Mouse (Mus musculus): ENCODE measurements around the gene Ccr1l1. TPM values are rescaled to one million over a fixed set of nuclear protein-coding genes. Genes with fewer than 3 reads are reported as not detected.
"Not testable (repeated sequence)": the region's sequence is repeated elsewhere in the genome, so short reads cannot be mapped to it uniquely, and the experiment has no call there.

The Ccr1l1 gene
- polyA plus RNA-seq, 1 experiment from 2014 or later = not detected

DNA sequence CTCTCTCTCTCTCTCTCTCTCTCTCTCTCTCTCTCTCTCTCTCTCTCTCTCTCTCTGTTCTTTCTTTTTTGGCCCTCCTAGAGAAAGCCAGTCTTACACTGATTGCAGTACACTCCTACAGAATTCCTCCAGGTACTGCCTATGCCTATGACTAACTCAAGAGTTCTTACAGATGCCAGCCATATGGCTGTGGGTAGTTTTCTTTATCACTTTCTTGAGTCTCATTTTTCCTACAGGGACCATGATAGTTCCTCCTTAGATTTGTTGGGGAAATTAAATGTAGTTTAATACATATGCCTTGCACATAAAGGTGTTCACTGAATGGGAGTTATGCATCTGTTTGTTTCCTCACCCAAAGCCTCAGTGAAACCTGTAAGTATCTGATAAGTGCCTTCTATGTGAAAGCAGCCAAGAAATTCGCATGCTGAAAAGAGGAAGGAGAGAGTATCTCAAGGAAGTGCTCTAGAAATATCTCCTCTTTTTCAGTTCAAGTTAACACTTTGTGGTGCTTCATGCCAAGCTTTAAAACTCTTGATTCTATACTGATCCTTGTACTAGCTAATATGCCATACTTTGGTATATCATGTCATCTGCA is 13.2 kb upstream of the Ccr1l1 start:
- no peak for ATAC-seq (ENCODE audit: low FRiP score)
- H3K9me3 ChIP-seq (ENCODE audit: control insufficient read depth, low read length) = no peaks in the 10 kb centered on the region

GRCm38 (mm10) chr9:123989671-123990070 is 11.5 kb upstream of the Ccr1l1 start:
- Histone ChIP-seq H3K4me1 (replicated peaks; ENCODE audit: control insufficient read depth, insufficient read depth, low read length) (no peaks in the 10 kb centered on the region), H3K9me3 (ENCODE audit: control insufficient read depth, low read length) (no peaks in the 10 kb centered on the region), H3K4me2 (replicated peaks; ENCODE audit: low read depth, low read length) (no peak overlapping the region), H3K36me3 (ENCODE audit: control insufficient read depth, insufficient read depth, low read length) (no peaks in the 10 kb centered on the region), H3K9ac (ENCODE audit: low read depth, low read length) (no peak overlapping the region), H3K27me3 (ENCODE audit: control insufficient read depth, insufficient read depth, low read length) (no peaks in the 10 kb centered on the region), H3K4me3 (ENCODE audit: low read depth, low read length) (no peak overlapping the region), H3K27ac (ENCODE audit: low read depth, low read length) (no peak overlapping the region)
- ATAC-seq (ENCODE audit: low FRiP score) = no peak
- 86% methylated on average over 2 of the region's 3 CpGs for WGBS
- no peak for DNase-seq (ENCODE audit: low spot score)

More for the DNA sequence above, 13.2 kb upstream of the Ccr1l1 start:
- Histone ChIP-seq H3K4me1 (replicated peaks; ENCODE audit: control insufficient read depth, insufficient read depth, low read length) (no peaks in the 10 kb centered on the region), H3K36me3 (ENCODE audit: control insufficient read depth, insufficient read depth, low read length) (no peaks in the 10 kb centered on the region), H3K9ac (ENCODE audit: low read depth, low read length) (no peak overlapping the region), H3K4me2 (replicated peaks; ENCODE audit: low read depth, low read length) (no peak overlapping the region), H3K27ac (ENCODE audit: low read depth, low read length) (no peak overlapping the region), H3K27me3 (ENCODE audit: control insufficient read depth, insufficient read depth, low read length) (no peaks in the 10 kb centered on the region), H3K4me3 (ENCODE audit: low read depth, low read length) (no peak overlapping the region)
- 65% methylated on average over 1 of the region's 1 CpGs for WGBS
- DNase-seq (ENCODE audit: low spot score) = no peak

- DNase-seq (ENCODE audit: low spot score) = no peak
Observed at GRCm38 (mm10) chr9:123986217-123986616, 8.0 kb upstream of the Ccr1l1 start.

GRCm38 (mm10) chr9:123984943-123985342 is 6.7 kb upstream of the Ccr1l1 start:
- H3K9ac ChIP-seq (ENCODE audit: low read depth, low read length) = no peak overlapping the region
- no peaks in the 10 kb centered on the region for H3K9me3 ChIP-seq (ENCODE audit: control insufficient read depth, low read length)
- H3K36me3 ChIP-seq (ENCODE audit: control insufficient read depth, insufficient read depth, low read length) = no peaks in the 10 kb centered on the region
- no peak overlapping the region for H3K4me2 ChIP-seq (replicated peaks; ENCODE audit: low read depth, low read length)
- H3K27ac ChIP-seq (ENCODE audit: low read depth, low read length) = no peak overlapping the region
- H3K4me3 ChIP-seq (ENCODE audit: low read depth, low read length) = no peak overlapping the region
- no peaks in the 10 kb centered on the region for H3K27me3 ChIP-seq (ENCODE audit: control insufficient read depth, insufficient read depth, low read length)
- no peaks in the 10 kb centered on the region for H3K4me1 ChIP-seq (replicated peaks; ENCODE audit: control insufficient read depth, insufficient read depth, low read length)
- DNase-seq (ENCODE audit: low spot score) (no peak), ATAC-seq (ENCODE audit: low FRiP score) (no peak)

More at GRCm38 (mm10) chr9:123986217-123986616, 8.0 kb upstream of the Ccr1l1 start:
- H3K9ac ChIP-seq (ENCODE audit: low read depth, low read length) = no peak overlapping the region
- H3K27ac ChIP-seq (ENCODE audit: low read depth, low read length) = no peak overlapping the region
- WGBS = 85% methylated on average over 2 of the region's 2 CpGs
- no peak for ATAC-seq (ENCODE audit: low FRiP score)
- no peak overlapping the region for H3K4me2 ChIP-seq (replicated peaks; ENCODE audit: low read depth, low read length)
- H3K36me3 ChIP-seq (ENCODE audit: control insufficient read depth, insufficient read depth, low read length) = no peaks in the 10 kb centered on the region
- no peaks in the 10 kb centered on the region for H3K27me3 ChIP-seq (ENCODE audit: control insufficient read depth, insufficient read depth, low read length)
- no peak overlapping the region for H3K4me3 ChIP-seq (ENCODE audit: low read depth, low read length)
- no peaks in the 10 kb centered on the region for H3K9me3 ChIP-seq (ENCODE audit: control insufficient read depth, low read length)
- no peaks in the 10 kb centered on the region for H3K4me1 ChIP-seq (replicated peaks; ENCODE audit: control insufficient read depth, insufficient read depth, low read length)

DNA sequence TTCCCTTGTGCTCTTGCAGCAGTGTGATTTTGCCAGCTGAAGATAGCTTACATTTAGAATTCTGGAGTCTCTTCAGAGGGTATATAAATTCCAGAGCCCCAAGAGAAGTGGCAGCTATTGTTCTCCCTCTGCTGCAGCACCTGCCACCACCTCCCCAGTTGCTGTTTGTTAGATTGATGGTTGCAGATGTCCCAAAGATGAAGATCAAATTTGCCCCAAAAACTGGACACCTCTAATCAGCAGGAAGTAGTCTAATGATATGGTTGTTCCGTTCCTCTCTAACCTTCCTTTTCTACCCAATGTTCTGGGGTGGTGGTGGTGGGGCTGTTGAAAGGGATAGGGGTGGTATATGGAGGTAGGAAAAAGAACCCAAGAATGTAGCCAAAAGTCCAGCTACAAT is 4.5 kb upstream of the Ccr1l1 start:
- no peaks in the 10 kb centered on the region for H3K9me3 ChIP-seq (ENCODE audit: control insufficient read depth, low read length)
- H3K4me1 ChIP-seq (replicated peaks; ENCODE audit: control insufficient read depth, insufficient read depth, low read length) = no peaks in the 10 kb centered on the region
- no peak overlapping the region for H3K4me2 ChIP-seq (replicated peaks; ENCODE audit: low read depth, low read length)
- H3K4me3 ChIP-seq (ENCODE audit: low read depth, low read length) = no peak overlapping the region
- H3K27me3 ChIP-seq (ENCODE audit: control insufficient read depth, insufficient read depth, low read length) = no peaks in the 10 kb centered on the region
- no peak for DNase-seq (ENCODE audit: low spot score)
- no peak overlapping the region for H3K9ac ChIP-seq (ENCODE audit: low read depth, low read length)
- no peak overlapping the region for H3K27ac ChIP-seq (ENCODE audit: low read depth, low read length)
- no peak for ATAC-seq (ENCODE audit: low FRiP score)
- WGBS = 89% methylated on average over 1 of the region's 1 CpGs
- no peaks in the 10 kb centered on the region for H3K36me3 ChIP-seq (ENCODE audit: control insufficient read depth, insufficient read depth, low read length)

GRCm38 (mm10) chr9:123981909-123982308 is 3.7 kb upstream of the Ccr1l1 start:
- ATAC-seq (ENCODE audit: low FRiP score) = no peak
- Histone ChIP-seq H3K27me3 (ENCODE audit: control insufficient read depth, insufficient read depth, low read length) (no peaks in the 10 kb centered on the region), H3K4me3 (ENCODE audit: low read depth, low read length) (no peak overlapping the region)

DNA sequence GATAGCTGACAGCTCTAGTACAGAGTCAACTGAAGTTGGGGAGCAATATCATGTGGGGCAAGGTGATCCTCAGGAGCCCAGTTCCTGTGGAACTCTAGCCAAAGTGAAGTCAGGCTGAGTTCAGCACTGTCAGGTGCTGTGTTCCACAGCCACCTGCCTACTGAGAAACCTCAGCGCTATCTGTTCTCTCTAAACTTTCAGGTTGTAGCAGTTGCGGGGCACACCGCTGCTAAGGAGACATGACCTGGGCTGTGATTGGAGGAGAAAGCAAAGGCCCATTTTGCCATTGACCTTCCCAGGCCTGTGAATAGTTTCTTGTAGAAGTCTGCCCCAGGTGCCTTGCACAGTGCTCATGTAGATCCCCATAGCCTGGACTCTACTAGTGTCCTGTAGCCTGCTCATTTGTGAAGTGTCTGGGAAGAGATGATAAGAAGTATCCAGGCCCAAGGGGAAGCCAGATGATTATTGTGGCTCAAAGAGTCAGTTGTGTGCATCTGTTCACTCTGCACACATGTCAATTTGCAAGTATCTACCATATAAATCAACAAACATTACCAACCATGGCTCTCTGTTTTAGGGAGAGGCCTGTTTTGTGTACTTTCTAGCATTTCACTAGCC is 2.8 kb upstream of the Ccr1l1 start:
- H3K4me2 ChIP-seq (replicated peaks; ENCODE audit: low read depth, low read length); DNase-seq (ENCODE audit: low spot score); H3K27me3 ChIP-seq (ENCODE audit: control insufficient read depth, insufficient read depth, low read length); H3K9me3 ChIP-seq (ENCODE audit: control insufficient read depth, low read length); ATAC-seq (ENCODE audit: low FRiP score); H3K4me3 ChIP-seq (ENCODE audit: low read depth, low read length); H3K27ac ChIP-seq (ENCODE audit: low read depth, low read length); H3K4me1 ChIP-seq (replicated peaks; ENCODE audit: control insufficient read depth, insufficient read depth, low read length); H3K9ac ChIP-seq (ENCODE audit: low read depth, low read length); H3K36me3 ChIP-seq (ENCODE audit: control insufficient read depth, insufficient read depth, low read length): not testable (repeated sequence)
- no CpG with 5 or more reads among the region's 3 CpGs for whole genome bisulfite sequencing

More at GRCm38 (mm10) chr9:123981909-123982308, 3.7 kb upstream of the Ccr1l1 start:
- DNase-seq (ENCODE audit: low spot score) = no peak
- 73% methylated on average over 4 of the region's 4 CpGs for WGBS
- H3K4me2 ChIP-seq (replicated peaks; ENCODE audit: low read depth, low read length) = no peak overlapping the region
- H3K9ac ChIP-seq (ENCODE audit: low read depth, low read length) = no peak overlapping the region
- no peaks in the 10 kb centered on the region for H3K36me3 ChIP-seq (ENCODE audit: control insufficient read depth, insufficient read depth, low read length)
- no peaks in the 10 kb centered on the region for H3K9me3 ChIP-seq (ENCODE audit: control insufficient read depth, low read length)
- no peak overlapping the region for H3K27ac ChIP-seq (ENCODE audit: low read depth, low read length)
- H3K4me1 ChIP-seq (replicated peaks; ENCODE audit: control insufficient read depth, insufficient read depth, low read length) = no peaks in the 10 kb centered on the region

- H3K9me3 ChIP-seq (ENCODE audit: control insufficient read depth, low read length) = no peaks in the 10 kb centered on the region
- no peaks in the 10 kb centered on the region for H3K36me3 ChIP-seq (ENCODE audit: control insufficient read depth, insufficient read depth, low read length)
- DNase-seq (ENCODE audit: low spot score) = no peak
- H3K4me1 ChIP-seq (replicated peaks; ENCODE audit: control insufficient read depth, insufficient read depth, low read length) = no peaks in the 10 kb centered on the region
- no peak overlapping the region for H3K4me2 ChIP-seq (replicated peaks; ENCODE audit: low read depth, low read length)
- WGBS = 82% methylated on average over 9 of the region's 9 CpGs
- H3K9ac ChIP-seq (ENCODE audit: low read depth, low read length) = no peak overlapping the region
- no peak overlapping the region for H3K4me3 ChIP-seq (ENCODE audit: low read depth, low read length)
- ATAC-seq (ENCODE audit: low FRiP score) = no peak
- H3K27ac ChIP-seq (ENCODE audit: low read depth, low read length) = no peak overlapping the region
- no peaks in the 10 kb centered on the region for H3K27me3 ChIP-seq (ENCODE audit: control insufficient read depth, insufficient read depth, low read length)
Observed at GRCm38 (mm10) chr9:123976876-123977663, 1.1 kb downstream of the Ccr1l1 start.
